Mouse (Mus musculus): ENCODE results near the gene Frmd7.

Gene Frmd7

GRCm38 (mm10) chrX:50942610-50943009, at the start of gene Frmd7:
TSS of gene Frmd7 (minus strand) at chrX:50942710.
- no peak for DNase-seq

GRCm38 (mm10) chrX:50991324-50991723, 48.8 kb upstream of the Frmd7 start:
- DNase-seq, result no peak

GRCm38 (mm10) chrX:50989940-50990339, 47.4 kb upstream of the Frmd7 start:
- no peak for DNase-seq

- no peak for DNase-seq
Measured at GRCm38 (mm10) chrX:50988581-50988980, 46.1 kb upstream of the Frmd7 start.

GRCm38 (mm10) chrX:50978428-50978827, 35.9 kb upstream of the Frmd7 start:
- DNase-seq, result no peak

GRCm38 (mm10) chrX:50972145-50972544, 29.6 kb upstream of the Frmd7 start:
- DNase-seq, result no peak

- no peak for DNase-seq
Measured at GRCm38 (mm10) chrX:50969907-50970306, 27.4 kb upstream of the Frmd7 start.

- peak; percentile 11 to 31 for DNase-seq
Measured at GRCm38 (mm10) chrX:50968157-50968932, 25.8 kb upstream of the Frmd7 start.

GRCm38 (mm10) chrX:50965157-50965556, 22.6 kb upstream of the Frmd7 start:
- no peak for DNase-seq

GRCm38 (mm10) chrX:50962955-50963354, 20.4 kb upstream of the Frmd7 start:
- no peak for DNase-seq

GRCm38 (mm10) chrX:50948633-50949032, 6.1 kb upstream of the Frmd7 start:
- DNase-seq, result peak; percentile 17 to 33

- DNase-seq, result peak in 1 of 2 experiments; percentile 7
Measured at GRCm38 (mm10) chrX:50948116-50948515, 5.6 kb upstream of the Frmd7 start.

- DNase-seq, result no peak
Measured at GRCm38 (mm10) chrX:50937117-50937516, 5.4 kb downstream of the Frmd7 start.

- DNase-seq, result no peak
Measured at GRCm38 (mm10) chrX:50930309-50930708, 12.2 kb downstream of the Frmd7 start.

GRCm38 (mm10) chrX:50926893-50927545, 15.5 kb downstream of the Frmd7 start:
- no peak for DNase-seq

- peak; percentile 3 to 23 for DNase-seq
Measured at GRCm38 (mm10) chrX:50924629-50925364, 17.7 kb downstream of the Frmd7 start.

GRCm38 (mm10) chrX:50918754-50919153, 23.8 kb downstream of the Frmd7 start:
- no peak for DNase-seq

- no peak for DNase-seq
Measured at GRCm38 (mm10) chrX:50917389-50917788, 25.1 kb downstream of the Frmd7 start.

- DNase-seq, result no peak
Measured at GRCm38 (mm10) chrX:50909915-50910314, 32.6 kb downstream of the Frmd7 start.

GRCm38 (mm10) chrX:50903497-50903896, 39.0 kb downstream of the Frmd7 start:
- DNase-seq, result no peak

GRCm38 (mm10) chrX:50887999-50888398, 54.5 kb downstream of the Frmd7 start:
- no peak for DNase-seq

- DNase-seq, result no peak
Measured at GRCm38 (mm10) chrX:50874246-50875002, 68.1 kb downstream of the Frmd7 start.

GRCm38 (mm10) chrX:50864734-50865133, 77.8 kb downstream of the Frmd7 start:
- DNase-seq, result no peak

Measured in lung, adult 18-20 months (tissue).